Mouse (Mus musculus): Measurements from ENCODE around the gene 2010003K11Rik.

Gene 2010003K11Rik

GRCm38 (mm10) chr19:4497263-4497973 lies 965 bp downstream of the 2010003K11Rik start:
- DNase-seq (ENCODE audit: low spot score) = peak; percentile 69

GRCm38 (mm10) chr19:4496535-4497262 lies 1.7 kb downstream of the 2010003K11Rik start:
- DNase-seq (ENCODE audit: low spot score) = no peak

- no peak for DNase-seq (ENCODE audit: low spot score)
Measured at GRCm38 (mm10) chr19:4495814-4496213, 2.6 kb downstream of the 2010003K11Rik start.

- no peak for DNase-seq (ENCODE audit: low spot score)
Measured at GRCm38 (mm10) chr19:4494707-4495106, 3.7 kb downstream of the 2010003K11Rik start.

- DNase-seq (ENCODE audit: low spot score) = peak; percentile 65
Measured at GRCm38 (mm10) chr19:4492526-4493296, 5.7 kb downstream of the 2010003K11Rik start.

GRCm38 (mm10) chr19:4491080-4491695 lies 7.2 kb downstream of the 2010003K11Rik start:
- DNase-seq (ENCODE audit: low spot score) = no peak

- no peak for DNase-seq (ENCODE audit: low spot score)
Measured at GRCm38 (mm10) chr19:4487877-4488276, 10.5 kb downstream of the 2010003K11Rik start.

- DNase-seq (ENCODE audit: low spot score) = no peak
Measured at GRCm38 (mm10) chr19:4485006-4485405, 13.4 kb downstream of the 2010003K11Rik start.

GRCm38 (mm10) chr19:4482111-4482859 lies 16.1 kb downstream of the 2010003K11Rik start:
- DNase-seq (ENCODE audit: low spot score) = no peak

- DNase-seq (ENCODE audit: low spot score) = no peak
Measured at GRCm38 (mm10) chr19:4481326-4481725, 17.1 kb downstream of the 2010003K11Rik start.

GRCm38 (mm10) chr19:4480041-4480440 lies 18.3 kb downstream of the 2010003K11Rik start:
- DNase-seq (ENCODE audit: low spot score) = no peak

- DNase-seq (ENCODE audit: low spot score) = no peak
Measured at GRCm38 (mm10) chr19:4478190-4478516, 20.2 kb downstream of the 2010003K11Rik start.

GRCm38 (mm10) chr19:4477345-4478189 lies 20.8 kb downstream of the 2010003K11Rik start, which contains the start of gene Syt12:
Syt12 (minus strand) TSS chr19:4477447.
- peak; percentile 62 for DNase-seq (ENCODE audit: low spot score)

GRCm38 (mm10) chr19:4476601-4477257 lies 21.7 kb downstream of the 2010003K11Rik start:
- no peak for DNase-seq (ENCODE audit: low spot score)

- DNase-seq (ENCODE audit: low spot score) = no peak
Measured at GRCm38 (mm10) chr19:4475224-4475925, 23.0 kb downstream of the 2010003K11Rik start.

- no peak for DNase-seq (ENCODE audit: low spot score)
Measured at GRCm38 (mm10) chr19:4474739-4475138, 23.6 kb downstream of the 2010003K11Rik start.

GRCm38 (mm10) chr19:4473549-4473948 lies 24.8 kb downstream of the 2010003K11Rik start:
- no peak for DNase-seq (ENCODE audit: low spot score)

GRCm38 (mm10) chr19:4468363-4468762 lies 30.0 kb downstream of the 2010003K11Rik start:
- DNase-seq (ENCODE audit: low spot score) = no peak

- no peak for DNase-seq (ENCODE audit: low spot score)
Measured at GRCm38 (mm10) chr19:4464666-4465065, 33.7 kb downstream of the 2010003K11Rik start.
